Mouse (Mus musculus): ENCODE measurements around the gene Wdfy4.

- TF ChIP-seq CTCF (IDR thresholded peaks at IDR 0.05; ENCODE audit: low read depth, low read length) (no peak), GATA1 (IDR thresholded peaks at IDR 0.05; ENCODE audit: borderline replicate concordance, low read length) (no peak), TAL1 (conservative IDR thresholded peaks at IDR 0.05; ENCODE audit: low read depth, low read length) (no peak), GATA2 (IDR thresholded peaks at IDR 0.05; ENCODE audit: borderline replicate concordance, low read depth, low read length) (no peak)
Measured at GRCm38 (mm10) chr14:33187201-33187600, 1.9 kb upstream of the Wdfy4 start.

Data from G1E (cell line).